Mouse (Mus musculus) activated CD4-positive, CD25-positive, alpha-beta regulatory T cell (primary cell): ENCODE measurements around the gene Foxc2. TPM values are rescaled to one million over a fixed set of nuclear protein-coding genes. Genes with fewer than 3 reads are reported as not detected.

Source experiments
- polyA plus RNA-seq, 2 experiments: library from polyadenylated mRNA; unstranded; fragments of 100-300 nt; shearing (Covaris generic); gene quantifications; one replicate each; pipeline ENCODE4 v1.2.1; 2017

Foxc2 gene
- not detected for polyA plus RNA-seq

DNA sequence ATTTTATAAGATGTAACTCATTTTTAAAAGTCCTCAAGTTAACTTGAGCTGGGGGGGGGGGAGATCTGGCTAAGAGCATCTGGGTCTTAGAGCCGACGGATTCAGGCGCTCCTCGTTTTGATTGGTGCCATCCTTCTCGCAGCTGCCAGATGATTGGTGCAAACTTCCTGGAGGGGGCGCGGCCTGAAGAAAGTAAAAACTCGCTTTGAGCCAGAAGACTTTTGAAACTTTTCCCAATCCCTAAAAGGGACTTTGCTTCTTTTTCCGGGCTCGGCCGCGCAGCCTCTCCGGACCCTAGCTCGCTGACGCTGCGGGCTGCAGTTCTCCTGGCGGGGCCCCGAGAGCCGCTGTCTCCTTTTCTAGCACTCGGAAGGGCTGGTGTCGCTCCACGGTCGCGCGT, at the start of gene Foxc2:
Gene Foxc2 (plus strand): TSS at position 224 of the 400 bp plus-strand sequence.

DNA sequence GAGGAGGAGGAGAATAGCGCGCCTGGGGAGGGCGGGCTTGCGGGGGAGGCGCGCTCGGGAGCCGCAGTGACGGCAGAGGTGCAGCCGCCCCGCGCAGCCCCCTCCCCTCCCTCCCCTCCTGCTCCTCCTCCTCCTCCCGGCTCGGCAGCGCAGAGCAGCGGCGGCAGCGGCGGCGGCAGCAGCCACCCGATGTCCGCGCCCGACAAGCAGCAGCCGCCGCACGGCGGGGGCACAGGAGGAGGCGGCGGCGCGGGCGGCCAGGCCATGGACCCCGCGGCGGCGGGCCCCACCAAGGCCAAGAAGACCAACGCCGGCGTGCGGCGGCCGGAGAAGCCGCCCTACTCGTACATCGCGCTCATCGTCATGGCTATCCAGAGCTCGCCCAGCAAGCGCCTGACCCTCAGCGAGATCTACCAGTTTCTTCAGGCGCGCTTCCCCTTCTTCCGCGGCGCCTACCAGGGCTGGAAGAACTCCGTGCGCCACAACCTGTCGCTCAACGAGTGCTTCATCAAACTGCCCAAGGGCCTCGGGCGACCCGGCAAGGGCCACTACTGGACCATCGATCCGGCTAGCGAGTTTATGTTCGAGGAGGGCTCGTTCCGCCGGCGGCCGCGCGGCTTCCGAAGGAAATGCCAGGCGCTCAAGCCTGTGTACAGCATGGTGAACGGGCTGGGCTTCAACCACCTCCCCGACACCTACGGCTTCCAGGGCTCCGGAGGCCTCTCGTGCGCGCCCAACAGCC, 31.6 kb upstream of the Foxc2 start, which contains the start of gene Foxf1:
Gene Foxf1 (plus strand): TSS at position 177 of the 742 bp plus-strand sequence.

DNA sequence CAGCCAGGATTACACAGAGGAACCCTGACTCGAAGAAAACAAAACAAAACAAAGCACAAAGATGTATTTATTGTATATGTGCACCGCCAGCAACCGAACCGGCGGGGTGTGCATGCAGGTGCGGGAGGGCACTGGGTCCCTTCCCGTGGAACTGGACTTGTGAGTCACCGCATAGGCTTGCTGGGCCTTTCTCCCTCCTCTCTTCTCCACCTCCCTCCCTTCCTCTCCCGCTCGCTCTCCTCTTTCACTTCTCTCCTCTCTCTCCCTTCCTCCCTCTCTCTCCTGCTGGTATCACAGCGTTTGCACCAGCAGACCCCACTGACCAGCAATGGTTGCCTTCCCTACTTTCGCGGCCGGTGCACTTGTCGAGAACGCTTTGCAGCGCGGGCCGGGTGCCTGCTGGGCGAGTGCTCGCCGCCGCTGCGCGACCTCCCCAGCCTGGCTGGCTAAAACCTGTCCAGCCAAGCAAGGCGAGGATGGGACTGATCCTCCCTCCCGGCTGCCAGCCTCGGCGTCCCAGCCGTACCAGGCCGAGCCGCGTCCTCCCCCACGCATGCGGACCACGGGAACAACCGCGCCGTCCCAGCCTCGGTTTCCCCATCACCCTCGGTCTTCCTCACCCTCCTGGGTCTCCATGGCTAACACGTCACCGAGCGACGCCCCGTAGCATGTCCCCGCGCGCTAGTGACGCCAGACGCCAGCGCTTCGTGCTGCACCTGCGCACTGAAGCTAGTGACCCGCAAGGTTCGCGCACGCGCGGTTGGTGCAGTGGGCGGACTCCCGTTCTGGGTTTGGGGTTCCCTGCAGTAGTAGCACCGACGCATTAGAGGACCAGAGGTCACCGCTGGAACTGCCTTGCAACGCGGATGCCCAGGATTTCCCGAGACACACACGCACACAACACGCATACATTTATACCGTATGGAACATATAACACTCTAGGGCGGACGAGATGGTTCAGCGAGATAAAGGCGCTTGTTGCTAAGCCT, 8.0 kb upstream of the Foxc2 start, which contains the start of gene Mthfsd:
Gene Mthfsd (minus strand): TSS at position 725 of the 989 bp plus-strand sequence.

DNA sequence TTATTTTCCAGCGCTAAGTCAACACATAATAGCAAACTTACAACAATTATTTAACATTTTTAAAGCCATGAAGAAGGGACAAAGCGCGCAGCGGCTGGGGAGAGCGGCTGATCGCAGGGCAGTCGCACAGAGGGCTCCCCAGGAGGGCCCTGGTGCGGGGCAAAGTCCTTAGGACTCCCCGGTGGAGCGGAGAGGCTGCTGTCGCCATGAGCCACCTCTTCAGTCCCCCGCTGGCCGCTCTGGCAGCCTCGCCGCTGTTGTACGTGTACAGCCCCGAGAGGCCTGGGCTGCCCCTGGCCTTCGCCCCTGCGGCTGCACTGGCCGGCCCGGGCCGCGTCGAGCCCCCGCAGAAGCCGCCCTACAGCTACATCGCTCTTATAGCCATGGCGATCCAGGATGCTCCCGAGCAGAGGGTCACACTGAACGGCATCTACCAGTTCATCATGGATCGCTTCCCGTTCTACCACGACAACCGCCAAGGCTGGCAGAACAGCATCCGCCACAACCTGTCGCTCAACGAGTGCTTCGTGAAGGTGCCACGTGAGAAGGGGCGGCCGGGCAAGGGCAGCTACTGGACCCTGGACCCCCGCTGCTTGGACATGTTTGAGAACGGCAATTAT, 11.9 kb downstream of the Foxc2 start, which contains the start of gene Foxl1:
Gene Foxl1 (plus strand): TSS at position 185 of the 620 bp plus-strand sequence.

Other genes starting within 250 kb of the Foxc2 start
- not detected for gene Foxf1, start 31.8 kb upstream of the Foxc2 start, polyA plus RNA-seq
- gene Mthfsd, start 7.8 kb upstream of the Foxc2 start, polyA plus RNA-seq = 10 to 100 TPM; 28.4 to 40.4 TPM
- under 1 TPM in 1 of 2 experiments, not detected in 1; 0.06 TPM for gene Foxl1, start 11.8 kb downstream of the Foxc2 start, polyA plus RNA-seq